Mouse (Mus musculus) midbrain, postnatal 0 days (tissue): Measurements from ENCODE around the gene Ptprn2. TPM values are rescaled to one million over a fixed set of nuclear protein-coding genes. Genes with fewer than 3 reads are reported as not detected.

Experiments used
- ATAC-seq: fragments of 200-750 bp; cut with Nextera tagmentation; 2 replicates; pipeline ENCODE4 v1.8.0; 2017; ENCODE audit warnings: moderate number of reproducible peaks, mild to moderate bottlenecking, moderate TSS enrichment, moderate library complexity; ENCODE audit not compliant: low FRiP score
- DNase-seq: peaks from one replicate; pipeline ENCODE4 v3.0.0-alpha.2; 2015; ENCODE audit warnings: low spot score
- H3K27ac ChIP-seq: fragments of 300-500 bp; sonication (generic); 2 replicates; pipeline ENCODE4 v1.5.1; 2014; ENCODE audit warnings: low read depth, mild to moderate bottlenecking, low read length, mixed read lengths
- H3K27me3 ChIP-seq: fragments of 300-500 bp; sonication (generic); 2 replicates; pipeline ENCODE4 v1.6.1; 2014; ENCODE audit warnings: low read length, control low read depth, mixed read lengths; ENCODE audit not compliant: insufficient read depth
- H3K36me3 ChIP-seq: fragments of 300-500 bp; sonication (generic); 2 replicates; pipeline ENCODE4 v1.6.1; 2014; ENCODE audit warnings: low read length, control low read depth, mixed read lengths; ENCODE audit not compliant: insufficient read depth
- H3K4me1 ChIP-seq: fragments of 300-500 bp; sonication (generic); 2 replicates; pipeline ENCODE4 v1.6.1; 2014; ENCODE audit warnings: mild to moderate bottlenecking, control low read depth, antibody characterized with exemption, low read length, mixed read lengths; ENCODE audit not compliant: insufficient read depth
- H3K4me2 ChIP-seq: fragments of 300-500 bp; sonication (generic); 2 replicates; pipeline ENCODE4 v1.6.1; 2014; ENCODE audit warnings: low read depth, mild to moderate bottlenecking, low read length, mixed read lengths; ENCODE audit not compliant: poor library complexity, severe bottlenecking
- H3K4me3 ChIP-seq: fragments of 300-500 bp; sonication (generic); 2 replicates; pipeline ENCODE4 v1.5.1; 2014; ENCODE audit warnings: low read depth, mild to moderate bottlenecking, low read length, moderate library complexity
- H3K9ac ChIP-seq: fragments of 300-500 bp; sonication (generic); replicated peaks from 2 replicates; pipeline ENCODE4 v1.6.1; 2014; ENCODE audit warnings: mild to moderate bottlenecking, low read length, moderate library complexity, mixed read lengths; ENCODE audit not compliant: poor library complexity, severe bottlenecking
- H3K9me3 ChIP-seq: fragments of 300-500 bp; sonication (generic); 2 replicates; pipeline ENCODE4 v1.6.1; 2016; ENCODE audit warnings: low read length, control low read depth
- CTCF ChIP-seq: IDR thresholded peaks from 2 replicates; pipeline ENCODE4 v1.5.1; 2016; ENCODE audit warnings: antibody characterized with exemption, mild to moderate bottlenecking
- WGBS: fragments of 180-500 bp; shearing (Covaris S2); extraction: QIAGEN DNeasy Blood & Tissue Kit; methylation state at CpG from one replicate; pipeline ENCODE4 v1.1.7; 2014; 5-methylcytosine and 5-hydroxymethylcytosine counted together
- polyA plus RNA-seq: library from polyadenylated mRNA; unstranded; fragments of >200 nt; fragmentation: Nextera tagmentation; extraction: Ambion mirVana; gene quantifications from 2 replicates; pipeline ENCODE4 v1.2.1, GENCODE M21; 2015
- total RNA-seq: library from RNA; depleted of rRNA; stranded (reverse); fragments of >200 nt; gene quantifications from 2 replicates; pipeline ENCODE4 v1.2.3, GENCODE M21; 2014

Gene Ptprn2
- total and polyA plus RNA-seq, 2 experiments from 2014 or later, result 22.2 to 110 TPM

GRCm38 (mm10) chr12:116481921-116482320, 3.6 kb upstream of the Ptprn2 start:
- H3K27ac ChIP-seq, result no peak overlapping the region
- no peaks in the 10 kb centered on the region for H3K36me3 ChIP-seq
- H3K4me3 ChIP-seq, result no peak overlapping the region
- TF ChIP-seq CTCF, result no peak
- no peaks in the 10 kb centered on the region for H3K9me3 ChIP-seq
- H3K4me1 ChIP-seq, result 0 out of 2 replicates have a peak, but pooled peaks cover 7% of the 10 kb centered on the region
- no peak overlapping the region for H3K9ac ChIP-seq
- WGBS, result 88% methylated on average over 1 of the region's 1 CpGs
- ATAC-seq (no peak), DNase-seq (no peak)
- no peak overlapping the region for H3K4me2 ChIP-seq
- no peaks in the 10 kb centered on the region for H3K27me3 ChIP-seq

DNA sequence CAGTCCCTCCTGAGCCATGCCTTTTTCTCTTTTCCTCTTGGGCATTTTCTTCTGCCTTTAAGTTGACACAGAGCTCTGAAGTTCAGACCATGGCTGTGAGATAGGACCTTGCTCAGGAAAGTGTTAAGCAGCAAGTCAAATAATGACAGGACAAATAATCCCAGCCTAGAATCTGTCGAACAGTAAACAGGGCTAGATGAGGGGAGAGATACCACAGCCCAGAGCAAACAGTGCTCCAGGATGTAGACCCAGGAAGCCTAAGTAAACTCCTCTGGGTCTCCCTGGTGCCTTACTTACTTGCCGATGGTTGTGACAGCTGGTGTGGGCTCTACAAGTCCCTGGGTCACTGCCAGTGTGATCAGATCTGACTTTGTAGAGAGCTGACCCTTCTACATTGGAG, 1.9 kb upstream of the Ptprn2 start:
- ATAC-seq, result no peak
- Histone ChIP-seq H3K4me2 (no peak overlapping the region), H3K9ac (no peak overlapping the region), H3K9me3 (no peaks in the 10 kb centered on the region), H3K4me3 (no peak overlapping the region), H3K27ac (no peak overlapping the region), H3K27me3 (no peaks in the 10 kb centered on the region), H3K4me1 (peaks cover 13% of the 10 kb centered on the region; the same call in 1 of the 2 replicates), H3K36me3 (no peaks in the 10 kb centered on the region)
- no peak for TF ChIP-seq CTCF
- 64% methylated on average over 2 of the region's 2 CpGs for WGBS
- DNase-seq, result no peak

DNA sequence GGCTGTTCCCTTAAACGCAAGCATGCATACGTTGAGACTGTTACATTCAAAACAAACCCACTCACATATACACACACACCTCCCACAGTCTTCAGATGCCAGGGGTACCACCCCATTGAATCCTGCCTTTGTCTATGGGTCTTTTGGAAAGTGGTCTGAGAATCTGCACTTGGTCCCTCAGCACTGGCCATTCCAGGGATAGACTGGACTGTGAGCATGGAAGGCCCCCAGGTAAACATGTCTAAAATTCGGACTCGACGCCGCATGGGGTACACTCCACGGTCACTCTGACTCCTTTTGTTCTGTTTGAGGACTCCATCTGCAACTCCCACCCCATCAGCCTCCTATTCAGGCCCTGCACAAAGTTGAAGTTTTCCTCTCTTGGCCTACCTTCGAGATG, 529 bp upstream of the Ptprn2 start:
- Histone ChIP-seq H3K9ac (peak overlapping the region; percentile 87; the same call in 1 of the 2 replicates), H3K4me1 (peaks cover 13% of the 10 kb centered on the region; the same call in 1 of the 2 replicates), H3K9me3 (no peaks in the 10 kb centered on the region), H3K4me3 (peak overlapping the region; percentile 67), H3K27me3 (no peaks in the 10 kb centered on the region), H3K27ac (peak overlapping the region; percentile 88), H3K4me2 (peak overlapping the region; percentile 77), H3K36me3 (no peaks in the 10 kb centered on the region)
- TF ChIP-seq CTCF, result no peak
- no peak for ATAC-seq
- no peak for DNase-seq
- 73% methylated on average over 8 of the region's 8 CpGs for WGBS

- peak overlapping the region; percentile 87 for H3K9ac ChIP-seq
- TF ChIP-seq CTCF, result no peak
- H3K27ac ChIP-seq, result peak overlapping the region; percentile 88
- no peaks in the 10 kb centered on the region for H3K27me3 ChIP-seq
- H3K9me3 ChIP-seq, result no peaks in the 10 kb centered on the region
- peak overlapping the region; percentile 67 for H3K4me3 ChIP-seq
- H3K4me1 ChIP-seq, result peaks cover 13% of the 10 kb centered on the region; the same call in 1 of the 2 replicates
- ATAC-seq (peak; percentile 35; the same call in 1 of the 2 replicates), DNase-seq (no peak)
- WGBS, result under 1% methylated on average over 10 of the region's 10 CpGs
- H3K36me3 ChIP-seq, result no peaks in the 10 kb centered on the region
- H3K4me2 ChIP-seq, result peak overlapping the region; percentile 77
Observed at GRCm38 (mm10) chr12:116486404-116486730, 847 bp downstream of the Ptprn2 start.

DNA sequence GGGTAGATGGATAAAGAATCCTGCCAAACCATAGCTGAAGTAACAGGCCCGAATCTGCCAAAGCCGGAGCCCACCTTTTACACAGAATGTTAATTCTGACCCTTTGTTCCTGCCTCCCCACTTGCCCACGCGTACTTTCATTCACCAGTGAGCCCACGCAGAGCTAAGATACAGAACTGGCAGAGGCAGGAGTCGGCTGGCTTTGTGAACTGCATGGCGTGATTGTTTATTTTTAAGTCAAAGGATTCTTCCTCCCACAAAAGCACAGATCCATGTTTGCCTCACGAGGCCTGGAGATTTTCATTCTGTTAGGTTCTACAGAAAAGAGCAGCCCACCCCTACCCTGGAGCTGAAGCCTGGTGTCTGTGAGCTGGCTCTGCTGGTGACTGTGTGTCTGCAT, 3.3 kb downstream of the Ptprn2 start:
- H3K9ac ChIP-seq, result no peak overlapping the region
- H3K4me2 ChIP-seq, result no peak overlapping the region
- H3K4me1 ChIP-seq, result peaks cover 13% of the 10 kb centered on the region; the same call in 1 of the 2 replicates
- no peak overlapping the region for H3K27ac ChIP-seq
- H3K36me3 ChIP-seq, result no peaks in the 10 kb centered on the region
- no peaks in the 10 kb centered on the region for H3K27me3 ChIP-seq
- ATAC-seq, result no peak
- H3K4me3 ChIP-seq, result no peak overlapping the region
- H3K9me3 ChIP-seq, result no peaks in the 10 kb centered on the region
- no peak for TF ChIP-seq CTCF
- 41% methylated on average over 8 of the region's 8 CpGs for WGBS
- no peak for DNase-seq

DNA sequence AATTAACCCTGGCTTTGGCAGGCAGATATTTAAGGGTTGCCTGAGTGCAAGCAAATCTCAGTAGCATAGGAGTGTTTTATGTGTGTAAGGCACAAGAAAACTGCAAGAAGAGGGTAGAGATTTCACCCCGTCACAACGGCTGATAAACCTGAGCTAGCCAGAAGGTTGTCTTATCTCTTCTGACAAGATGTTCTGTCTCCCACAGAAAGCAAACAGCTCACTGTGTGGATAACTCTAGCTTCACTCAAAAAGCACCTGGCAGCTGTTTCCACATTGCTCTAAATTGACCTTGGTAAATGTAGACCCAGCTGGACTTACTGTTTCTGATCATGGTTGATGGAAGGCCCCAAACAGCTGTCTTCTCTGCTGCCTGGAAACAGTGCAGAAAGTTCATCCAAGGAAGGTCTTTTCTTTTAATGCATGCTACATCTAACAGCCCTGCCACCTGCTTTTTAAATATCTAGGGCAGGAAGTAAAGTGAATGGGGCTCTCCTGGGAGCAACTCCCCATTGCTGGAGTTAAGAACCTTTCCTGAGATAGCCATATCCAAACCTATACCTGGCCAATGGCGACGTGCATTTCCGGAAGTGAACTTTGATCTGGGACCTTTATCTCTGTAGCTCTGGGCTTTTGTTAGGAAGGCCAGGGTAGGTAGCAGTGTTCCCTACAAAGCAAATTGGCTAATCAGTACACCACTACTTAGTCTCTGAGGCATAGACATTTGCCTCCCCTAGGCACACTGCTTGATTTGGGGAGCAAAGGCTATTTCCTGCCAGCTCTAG, 5.2 kb downstream of the Ptprn2 start:
- no peaks in the 10 kb centered on the region for H3K9me3 ChIP-seq
- ATAC-seq (no peak), DNase-seq (no peak)
- H3K27ac ChIP-seq, result no peak overlapping the region
- no peak overlapping the region for H3K4me2 ChIP-seq
- TF ChIP-seq CTCF, result no peak
- no peaks in the 10 kb centered on the region for H3K27me3 ChIP-seq
- H3K4me3 ChIP-seq, result no peak overlapping the region
- H3K9ac ChIP-seq, result no peak overlapping the region
- peaks cover 9% of the 10 kb centered on the region; the same call in 1 of the 2 replicates for H3K4me1 ChIP-seq
- no peaks in the 10 kb centered on the region for H3K36me3 ChIP-seq
- WGBS, result 84% methylated on average over 5 of the region's 5 CpGs
